Mouse (Mus musculus) macrophage (primary cell): ENCODE data around the gene Spns2. TPM values are rescaled to one million over a fixed set of nuclear protein-coding genes. Genes with fewer than 3 reads are reported as not detected.

ENCODE experiments used
- H3K27ac ChIP-seq: fragments of 350-480 bp; formaldehyde crosslinking; 2 replicates; pipeline ENCODE4 v1.9.0; 2021
- H3K36me3 ChIP-seq: fragments of 350-480 bp; formaldehyde crosslinking; 2 replicates; pipeline ENCODE4 v1.9.0; 2021; ENCODE audit errors: inconsistent target
- H3K4me3 ChIP-seq: fragments of 350-480 bp; formaldehyde crosslinking; 2 replicates; pipeline ENCODE4 v1.9.0; 2021; ENCODE audit errors: inconsistent target
- H3K79me2 ChIP-seq: fragments of 350-480 bp; formaldehyde crosslinking; 2 replicates; pipeline ENCODE4 v1.9.0; 2021; ENCODE audit errors: inconsistent target
- WGBS: methylation state at CpG from one replicate; pipeline ENCODE4 v1.1.7; 2026; ENCODE audit warnings: inconsistent platforms; ENCODE audit not compliant: missing documents; 5-methylcytosine and 5-hydroxymethylcytosine counted together
- polyA plus RNA-seq: library from polyadenylated mRNA; stranded (reverse); fragments of 250-400 nt; gene quantifications from 3 replicates; pipeline ENCODE4 v1.2.4, GENCODE M21; 2018; ENCODE audit warnings: inconsistent platforms

The Spns2 gene
- polyA plus RNA-seq, 1 experiment from 2014 or later, result not detected

DNA sequence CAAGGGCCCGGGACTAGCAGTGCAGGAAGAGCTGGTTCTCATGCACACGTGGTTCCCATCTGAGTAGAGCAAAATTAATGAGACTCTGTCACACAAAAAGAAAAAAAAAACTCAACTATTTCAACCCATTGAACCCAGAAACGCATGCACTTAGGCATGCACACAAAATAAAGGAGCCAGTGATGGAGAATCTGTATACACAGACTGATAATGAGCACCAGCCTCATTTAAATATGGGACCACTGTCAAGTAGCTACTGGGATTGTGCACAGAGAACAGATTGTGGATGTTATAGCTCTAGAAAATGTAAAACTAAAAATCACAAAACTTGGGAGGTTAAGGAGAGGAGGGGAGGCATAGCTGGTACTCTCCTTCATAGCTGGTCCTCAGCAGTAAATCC is 25.3 kb upstream of the Spns2 start:
- 65% methylated on average over 2 of the region's 3 CpGs for WGBS
- Histone ChIP-seq H3K27ac (no peak overlapping the region), H3K4me3 (no peak overlapping the region), H3K36me3 (no peaks in the 10 kb centered on the region), H3K79me2 (no peaks in the 10 kb centered on the region)

DNA sequence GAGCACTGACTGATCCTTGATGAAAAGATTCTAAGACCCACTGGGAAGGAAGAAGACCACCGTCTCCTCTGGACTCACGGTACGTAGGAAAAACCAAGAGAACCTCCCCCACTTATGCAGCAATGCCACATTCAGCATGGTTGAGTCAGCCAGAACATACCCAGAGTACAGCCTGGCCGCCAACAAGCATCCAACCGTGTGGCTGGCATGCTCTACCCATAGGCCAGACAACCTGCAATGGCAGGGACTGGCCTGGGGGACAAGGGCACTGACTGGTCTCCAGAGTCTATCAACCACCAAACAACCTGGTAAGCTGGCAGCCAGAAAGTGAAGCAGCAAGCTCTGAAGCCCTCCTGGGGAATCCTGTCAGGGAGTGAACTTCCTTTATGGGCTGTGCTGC is 18.9 kb upstream of the Spns2 start:
- Histone ChIP-seq H3K27ac (no peak overlapping the region), H3K36me3 (no peaks in the 10 kb centered on the region), H3K79me2 (no peaks in the 10 kb centered on the region), H3K4me3 (no peak overlapping the region)
- WGBS, result 96% methylated on average over 5 of the region's 5 CpGs

GRCm38 (mm10) chr11:72507651-72508050 is 17.9 kb upstream of the Spns2 start:
- no peaks in the 10 kb centered on the region for H3K79me2 ChIP-seq

GRCm38 (mm10) chr11:72504016-72504797 is 14.5 kb upstream of the Spns2 start:
- no peak overlapping the region for H3K27ac ChIP-seq
- WGBS, result 85% methylated on average over 10 of the region's 10 CpGs
- no peak overlapping the region for H3K4me3 ChIP-seq
- no peaks in the 10 kb centered on the region for H3K36me3 ChIP-seq
- H3K79me2 ChIP-seq, result no peaks in the 10 kb centered on the region

More at GRCm38 (mm10) chr11:72507651-72508050, 17.9 kb upstream of the Spns2 start:
- Histone ChIP-seq H3K36me3 (no peaks in the 10 kb centered on the region), H3K27ac (no peak overlapping the region), H3K4me3 (no peak overlapping the region)

- Histone ChIP-seq H3K79me2 (no peaks in the 10 kb centered on the region), H3K36me3 (no peaks in the 10 kb centered on the region), H3K27ac (no peak overlapping the region), H3K4me3 (no peak overlapping the region)
- WGBS, result 60% methylated on average over 5 of the region's 5 CpGs
Observed at GRCm38 (mm10) chr11:72503501-72503921, 13.8 kb upstream of the Spns2 start.

- Histone ChIP-seq H3K36me3 (no peaks in the 10 kb centered on the region), H3K27ac (no peak overlapping the region), H3K79me2 (no peaks in the 10 kb centered on the region), H3K4me3 (no peak overlapping the region)
- 74% methylated on average over 8 of the region's 8 CpGs for WGBS
Observed at GRCm38 (mm10) chr11:72502236-72502635, 12.5 kb upstream of the Spns2 start.

DNA sequence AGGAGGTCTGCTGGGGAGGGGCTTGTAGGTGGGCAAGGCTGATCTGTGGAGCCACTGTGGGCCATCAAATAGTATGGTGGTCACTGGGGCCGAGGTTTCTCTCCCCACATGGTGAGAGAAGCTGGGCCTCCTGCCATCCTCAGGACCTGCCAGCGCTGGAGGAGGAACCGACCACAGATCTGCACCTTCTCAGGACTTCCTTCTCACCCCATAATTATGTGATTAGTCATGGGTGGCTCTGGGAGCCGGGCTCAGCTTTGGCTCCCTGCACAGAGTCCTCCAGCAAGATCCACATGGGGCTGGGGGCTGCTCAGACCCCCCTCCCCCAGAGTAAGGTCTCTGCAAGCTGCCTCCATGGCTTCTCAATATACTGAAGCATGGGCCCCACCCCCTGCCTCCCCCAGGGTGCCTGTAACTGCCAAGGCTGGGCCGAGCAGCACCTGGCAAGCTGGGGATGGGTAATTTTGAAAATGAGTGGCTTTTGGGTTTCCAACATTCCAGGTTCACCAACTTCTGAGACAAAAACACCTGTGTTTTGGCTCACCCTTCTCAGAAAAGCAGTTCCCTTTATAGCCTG is 11.8 kb upstream of the Spns2 start:
- H3K4me3 ChIP-seq, result no peak overlapping the region
- no peaks in the 10 kb centered on the region for H3K79me2 ChIP-seq
- 34% methylated on average over 5 of the region's 5 CpGs for WGBS
- no peaks in the 10 kb centered on the region for H3K36me3 ChIP-seq
- H3K27ac ChIP-seq, result no peak overlapping the region

GRCm38 (mm10) chr11:72500139-72500538 is 10.4 kb upstream of the Spns2 start:
- Histone ChIP-seq H3K4me3 (no peak overlapping the region), H3K27ac (no peak overlapping the region), H3K79me2 (no peaks in the 10 kb centered on the region), H3K36me3 (no peaks in the 10 kb centered on the region)
- WGBS, result 100% methylated on average over 4 of the region's 4 CpGs

GRCm38 (mm10) chr11:72497367-72497766 is 7.7 kb upstream of the Spns2 start:
- no peak overlapping the region for H3K4me3 ChIP-seq
- 88% methylated on average over 4 of the region's 4 CpGs for WGBS
- no peak overlapping the region for H3K27ac ChIP-seq
- no peaks in the 10 kb centered on the region for H3K36me3 ChIP-seq
- H3K79me2 ChIP-seq, result no peaks in the 10 kb centered on the region

- 100% methylated on average over 1 of the region's 1 CpGs for WGBS
- no peak overlapping the region for H3K27ac ChIP-seq
- no peaks in the 10 kb centered on the region for H3K79me2 ChIP-seq
- no peaks in the 10 kb centered on the region for H3K36me3 ChIP-seq
- no peak overlapping the region for H3K4me3 ChIP-seq
Observed at GRCm38 (mm10) chr11:72496775-72497174, 7.1 kb upstream of the Spns2 start.

DNA sequence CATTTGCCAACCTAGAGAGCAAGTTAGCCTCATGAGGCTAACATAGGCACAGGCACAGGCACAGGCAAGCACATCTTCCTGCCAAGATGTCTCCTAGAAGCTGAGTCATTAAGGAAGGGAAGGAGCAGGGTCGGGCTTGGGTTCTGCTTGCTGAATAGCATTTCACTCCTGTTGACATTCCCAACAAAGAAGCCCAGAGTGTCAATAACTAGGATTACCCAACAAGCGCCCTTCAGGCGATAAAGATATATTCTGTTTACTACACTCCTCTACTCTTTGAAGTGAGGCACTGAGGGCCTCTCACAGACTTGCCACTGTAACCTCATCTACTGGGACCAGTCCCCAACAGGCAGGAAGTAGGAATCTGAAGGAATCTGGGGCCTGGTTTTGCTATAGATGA is 6.4 kb upstream of the Spns2 start:
- Histone ChIP-seq H3K79me2 (no peaks in the 10 kb centered on the region), H3K27ac (no peak overlapping the region), H3K36me3 (no peaks in the 10 kb centered on the region), H3K4me3 (no peak overlapping the region)
- WGBS, result 66% methylated on average over 3 of the region's 3 CpGs

DNA sequence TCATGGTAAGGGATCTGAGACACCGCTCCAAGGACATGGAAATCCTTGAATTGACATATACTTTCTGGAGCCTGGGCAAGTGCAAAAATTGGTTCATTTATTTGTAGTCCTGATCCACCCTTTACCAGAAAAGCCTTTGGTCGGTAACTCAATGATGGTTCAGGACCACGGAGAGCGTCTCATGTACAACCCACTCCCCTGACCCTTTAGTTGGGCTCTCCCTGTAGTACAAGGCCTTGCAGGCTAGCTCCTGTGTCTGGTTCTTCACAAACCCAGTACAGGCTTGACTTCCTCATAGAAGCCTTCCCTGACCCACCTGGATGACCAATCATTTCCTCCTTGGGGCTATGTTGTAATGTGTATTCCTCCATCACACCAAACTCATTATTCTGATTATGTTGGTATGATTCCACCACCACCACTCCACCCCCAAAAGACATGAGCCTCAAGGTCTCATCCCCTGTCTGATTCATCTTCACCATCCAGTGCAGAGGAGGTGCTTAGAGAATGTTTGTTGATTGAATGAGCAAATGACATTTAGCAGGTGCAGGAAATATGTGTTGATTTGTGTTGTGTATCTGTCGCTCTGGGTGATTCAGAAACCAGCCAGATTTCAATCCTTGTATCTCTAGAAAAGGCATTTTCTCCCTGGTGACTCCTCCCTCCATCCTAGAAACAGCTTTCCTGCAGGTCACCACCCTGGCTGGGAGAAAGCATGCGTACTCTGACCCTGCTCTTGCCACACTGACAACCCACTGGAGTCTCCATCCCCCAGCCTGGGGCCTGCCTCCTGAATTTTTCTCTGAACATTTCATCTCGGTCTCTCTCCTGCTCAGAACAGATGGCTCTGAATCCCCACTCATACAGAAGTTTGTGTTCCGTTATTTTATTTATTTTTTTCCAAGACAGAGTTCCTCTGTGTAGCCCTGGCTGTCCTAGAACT is 4.6 kb upstream of the Spns2 start:
- H3K27ac ChIP-seq, result no peak overlapping the region
- WGBS, result 76% methylated on average over 8 of the region's 8 CpGs
- no peaks in the 10 kb centered on the region for H3K79me2 ChIP-seq
- H3K36me3 ChIP-seq, result no peaks in the 10 kb centered on the region
- no peak overlapping the region for H3K4me3 ChIP-seq

- H3K79me2 ChIP-seq, result no peaks in the 10 kb centered on the region
- WGBS, result 58% methylated on average over 15 of the region's 15 CpGs
- H3K36me3 ChIP-seq, result no peaks in the 10 kb centered on the region
- H3K4me3 ChIP-seq, result no peak overlapping the region
- no peak overlapping the region for H3K27ac ChIP-seq
Observed at GRCm38 (mm10) chr11:72491130-72491960, 1.6 kb upstream of the Spns2 start.

- Histone ChIP-seq H3K27ac (no peak overlapping the region), H3K4me3 (no peak overlapping the region), H3K36me3 (no peaks in the 10 kb centered on the region), H3K79me2 (no peaks in the 10 kb centered on the region)
- 1% methylated on average over 36 of the region's 42 CpGs for WGBS
Observed at GRCm38 (mm10) chr11:72489397-72489796, 307 bp downstream of the Spns2 start.
